Mouse (Mus musculus) liver, adult 2 months (tissue): ENCODE data around the gene Stk38l. TPM values are rescaled to one million over a fixed set of nuclear protein-coding genes. Genes with fewer than 3 reads are reported as not detected.

Experiments
- DNase-seq: peaks from one replicate; pipeline ENCODE4 v3.0.0-alpha.2; 2011; ENCODE audit warnings: low read depth, low spot score; ENCODE audit errors: extremely low read depth
- H3K27ac ChIP-seq: fragments of 200-500 bp; replicated peaks from 2 replicates; pipeline ENCODE4 v1.5.1; 2012; ENCODE audit warnings: low read depth, mild to moderate bottlenecking, control low read depth, inconsistent platforms, low read length; ENCODE audit not compliant: insufficient read depth
- H3K27me3 ChIP-seq: fragments of 200-500 bp; 2 replicates; pipeline ENCODE4 v1.6.1; 2012; ENCODE audit warnings: mild to moderate bottlenecking, moderate library complexity, low read length, inconsistent platforms; ENCODE audit not compliant: control insufficient read depth, insufficient read depth
- H3K36me3 ChIP-seq: fragments of 200-500 bp; 2 replicates; pipeline ENCODE4 v1.6.1; 2012; ENCODE audit warnings: low read length, inconsistent platforms; ENCODE audit not compliant: control insufficient read depth, insufficient read depth
- H3K4me1 ChIP-seq: fragments of 200-500 bp; 2 replicates; pipeline ENCODE4 v1.6.1; 2011; ENCODE audit warnings: low read length; ENCODE audit not compliant: control insufficient read depth, insufficient read depth
- H3K4me3 ChIP-seq: fragments of 200-500 bp; 2 replicates; pipeline ENCODE4 v1.5.1; 2011; ENCODE audit warnings: low read depth, mild to moderate bottlenecking, control low read depth, low read length, moderate library complexity; ENCODE audit not compliant: insufficient read depth
- H3K79me2 ChIP-seq: fragments of 200-500 bp; 2 replicates; pipeline ENCODE4 v1.6.1; 2012; ENCODE audit warnings: inconsistent platforms, mild to moderate bottlenecking, low read length, moderate library complexity; ENCODE audit not compliant: control insufficient read depth, insufficient read depth
- H3K9ac ChIP-seq: fragments of 200-500 bp; 2 replicates; pipeline ENCODE4 v1.6.1; 2012; ENCODE audit warnings: low read depth, mild to moderate bottlenecking, control low read depth, inconsistent platforms, low read length
- CTCF ChIP-seq: fragments of 200-500 bp; IDR thresholded peaks from 2 replicates; pipeline ENCODE4 v1.5.1; 2011; ENCODE audit warnings: low read depth, low read length, control low read depth
- POLR2A ChIP-seq: fragments of 200-500 bp; IDR thresholded peaks from 2 replicates; pipeline ENCODE4 v1.6.1; 2011; ENCODE audit warnings: low read length, control low read depth; ENCODE audit not compliant: insufficient read depth; ENCODE audit errors: extremely low read depth
- WGBS: fragments of 180-500 bp; shearing (Covaris S2); methylation state at CpG from one replicate; pipeline ENCODE4 v1.1.7; 2018; 5-methylcytosine and 5-hydroxymethylcytosine counted together
- polyA plus RNA-seq: library from polyadenylated mRNA; depleted of rRNA; stranded (reverse); fragments of >200 nt; gene quantifications from 2 replicates; pipeline ENCODE4 v1.2.3, GENCODE M21; 2012
- total RNA-seq: library from RNA; depleted of rRNA; stranded (reverse); fragments of >200 nt; gene quantifications from 2 replicates; pipeline ENCODE4 v1.2.3, GENCODE M21; 2014

The Stk38l gene
- total and polyA plus RNA-seq, 2 experiments: 3.5 to 10.4 TPM

DNA sequence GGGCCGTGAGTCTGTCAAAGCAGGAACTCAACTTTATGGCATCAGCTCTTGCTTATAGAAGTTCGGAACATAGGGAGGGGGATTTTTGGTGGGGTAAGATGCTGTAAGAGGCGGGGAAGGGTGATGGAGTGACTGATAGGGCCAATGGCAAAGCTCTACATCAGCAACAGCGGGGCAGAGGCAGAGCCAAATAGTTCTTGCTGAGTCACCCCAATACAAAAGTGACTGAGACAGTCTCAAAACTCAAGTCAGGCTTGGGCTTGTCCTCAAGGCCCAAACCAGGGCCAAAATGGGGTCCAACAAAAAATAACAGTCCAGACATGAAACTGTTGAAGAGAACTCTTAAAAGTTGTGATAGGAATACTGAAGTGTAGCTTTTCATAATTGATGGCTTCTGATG is 30.9 kb downstream of the Stk38l start:
- TF ChIP-seq POLR2A: no peak
- TF ChIP-seq CTCF: no peak
- no peaks in the 10 kb centered on the region for H3K27me3 ChIP-seq
- 98% methylated on average over 4 of the region's 4 CpGs for WGBS
- peaks cover 7% of the 10 kb centered on the region for H3K4me1 ChIP-seq
- DNase-seq: no peak
- no peak overlapping the region for H3K4me3 ChIP-seq
- H3K36me3 ChIP-seq: peaks cover 2% of the 10 kb centered on the region; the same call in 1 of the 2 replicates
- H3K27ac ChIP-seq: no peak overlapping the region
- no peak overlapping the region for H3K9ac ChIP-seq
- peaks cover 16% of the 10 kb centered on the region; the same call in 1 of the 2 replicates for H3K79me2 ChIP-seq

DNA sequence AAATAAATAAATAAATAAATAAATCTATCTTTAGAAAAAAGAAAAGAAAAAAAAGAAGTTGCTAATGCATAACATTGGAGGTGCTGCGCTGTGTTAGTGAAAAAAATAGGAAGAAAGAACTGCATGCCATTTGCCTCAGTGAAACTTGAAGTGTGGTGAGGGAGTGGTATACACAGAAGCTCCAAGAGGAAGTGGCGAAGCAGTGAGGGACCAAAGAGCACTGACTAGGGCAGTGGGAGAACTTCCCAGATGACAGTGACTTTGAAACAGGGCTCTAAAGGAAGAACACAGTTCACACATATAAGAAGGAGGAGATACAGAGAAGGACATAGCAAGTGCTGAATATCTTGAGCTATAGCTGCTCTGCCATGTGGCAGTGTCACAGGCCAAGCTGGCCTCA is 34.2 kb downstream of the Stk38l start:
- Histone ChIP-seq H3K9ac (no peak overlapping the region), H3K27me3 (no peaks in the 10 kb centered on the region), H3K4me3 (no peak overlapping the region), H3K4me1 (peaks cover 3% of the 10 kb centered on the region), H3K79me2 (peaks cover 10% of the 10 kb centered on the region; the same call in 1 of the 2 replicates), H3K27ac (no peak overlapping the region), H3K36me3 (peaks cover 4% of the 10 kb centered on the region; the same call in 1 of the 2 replicates)
- WGBS: 95% methylated on average over 2 of the region's 2 CpGs
- TF ChIP-seq CTCF (no peak), POLR2A (no peak)
- no peak for DNase-seq

- Histone ChIP-seq H3K36me3 (peaks cover 4% of the 10 kb centered on the region; the same call in 1 of the 2 replicates), H3K4me1 (peaks cover 5% of the 10 kb centered on the region), H3K9ac (no peak overlapping the region), H3K27ac (no peak overlapping the region), H3K79me2 (peaks cover 7% of the 10 kb centered on the region; the same call in 1 of the 2 replicates), H3K27me3 (no peaks in the 10 kb centered on the region), H3K4me3 (no peak overlapping the region)
- no peak for TF ChIP-seq CTCF
- TF ChIP-seq POLR2A: no peak
- 95% methylated on average over 2 of the region's 2 CpGs for WGBS
- no peak for DNase-seq
Measured at GRCm38 (mm10) chr6:146760022-146760421, 35.2 kb downstream of the Stk38l start.

DNA sequence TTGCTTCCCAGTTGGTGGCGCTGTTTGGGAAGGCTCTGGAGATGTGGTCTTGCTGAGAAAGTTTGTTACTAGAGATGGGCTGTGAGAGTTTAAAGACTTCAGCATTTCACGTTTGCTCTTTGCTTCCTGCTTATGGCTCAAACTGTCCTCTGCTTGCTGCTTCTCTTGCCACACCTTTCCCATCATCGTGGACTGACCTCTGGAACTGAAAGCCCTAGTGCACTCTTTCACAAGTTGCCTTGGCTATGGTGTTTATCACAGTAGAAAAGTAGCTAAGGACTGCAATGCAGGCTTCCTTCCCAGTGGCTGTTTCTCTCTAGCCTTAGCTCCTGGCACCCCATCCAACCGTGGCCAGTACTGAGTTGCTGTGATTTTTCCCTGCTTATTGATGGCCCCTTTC is 35.9 kb downstream of the Stk38l start:
- H3K27ac ChIP-seq: no peak overlapping the region
- 39% methylated on average over 4 of the region's 4 CpGs for WGBS
- TF ChIP-seq POLR2A: no peak
- TF ChIP-seq CTCF: no peak
- H3K4me1 ChIP-seq: peaks cover 7% of the 10 kb centered on the region
- no peaks in the 10 kb centered on the region for H3K27me3 ChIP-seq
- H3K9ac ChIP-seq: no peak overlapping the region
- no peak overlapping the region for H3K4me3 ChIP-seq
- H3K79me2 ChIP-seq: peaks cover 1% of the 10 kb centered on the region; the same call in 1 of the 2 replicates
- peak; percentile 84 for DNase-seq
- H3K36me3 ChIP-seq: peaks cover 4% of the 10 kb centered on the region; the same call in 1 of the 2 replicates

DNA sequence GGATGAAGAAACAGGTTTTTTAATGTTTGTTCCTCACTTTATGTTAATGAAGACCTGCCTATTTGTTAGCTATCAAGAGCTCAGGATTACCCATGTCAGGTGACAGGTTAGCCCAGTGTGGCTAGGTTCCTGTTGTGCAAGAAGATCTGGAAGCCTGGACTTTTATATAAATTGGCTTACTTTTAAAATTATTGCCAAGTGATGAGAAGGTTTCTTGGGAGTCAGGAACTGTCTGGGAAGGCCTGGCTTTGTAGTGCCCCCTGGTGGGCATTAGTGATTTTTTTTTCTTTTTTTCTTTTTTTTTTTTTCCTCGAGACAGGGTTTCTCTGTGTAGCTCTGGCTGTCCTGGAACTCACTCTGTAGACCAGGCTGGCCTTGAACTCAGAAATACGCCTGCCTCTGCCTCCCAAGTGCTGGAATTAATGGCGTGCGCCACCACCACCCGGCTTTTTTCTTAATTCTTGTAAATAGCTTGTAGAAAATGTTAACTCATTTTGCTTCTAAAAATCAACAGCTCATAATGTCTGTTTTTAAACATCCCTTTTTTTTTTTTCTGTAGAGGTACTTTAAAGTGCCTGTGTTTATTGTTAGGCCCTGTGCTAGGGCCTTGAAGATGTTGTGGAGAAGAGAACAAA is 37.6 kb downstream of the Stk38l start:
- TF ChIP-seq CTCF (peak; percentile 32; the same call in 1 of the 2 replicates), POLR2A (no peak)
- Histone ChIP-seq H3K79me2 (no peaks in the 10 kb centered on the region), H3K36me3 (peaks cover 9% of the 10 kb centered on the region; the same call in 1 of the 2 replicates), H3K4me3 (no peak overlapping the region), H3K4me1 (peaks cover 5% of the 10 kb centered on the region; the same call in 1 of the 2 replicates), H3K9ac (no peak overlapping the region), H3K27ac (no peak overlapping the region), H3K27me3 (no peaks in the 10 kb centered on the region)
- 65% methylated on average over 5 of the region's 5 CpGs for WGBS
- DNase-seq: no peak

- DNase-seq: no peak
- H3K27me3 ChIP-seq: no peaks in the 10 kb centered on the region
- no peak overlapping the region for H3K27ac ChIP-seq
- TF ChIP-seq POLR2A (no peak), CTCF (no peak)
- H3K79me2 ChIP-seq: no peaks in the 10 kb centered on the region
- peaks cover 5% of the 10 kb centered on the region; the same call in 1 of the 2 replicates for H3K4me1 ChIP-seq
- H3K4me3 ChIP-seq: no peak overlapping the region
- WGBS: 63% methylated on average over 2 of the region's 2 CpGs
- peaks cover 26% of the 10 kb centered on the region; the same call in 1 of the 2 replicates for H3K36me3 ChIP-seq
- no peak overlapping the region for H3K9ac ChIP-seq
Measured at GRCm38 (mm10) chr6:146764593-146764992, 39.8 kb downstream of the Stk38l start.
